Mouse (Mus musculus) forebrain, postnatal 0 days (tissue): Measurements from ENCODE around the gene Rer1. TPM values are rescaled to one million over a fixed set of nuclear protein-coding genes. Genes with fewer than 3 reads are reported as not detected.

Experiments used
- ATAC-seq: fragments of 200-750 bp; cut with Nextera tagmentation; 2 replicates; pipeline ENCODE4 v1.8.0; 2017; ENCODE audit warnings: mild to moderate bottlenecking, moderate library complexity
- DNase-seq: peaks from one replicate; pipeline ENCODE4 v3.0.0-alpha.2; 2015
- H3K27ac ChIP-seq: fragments of 300-500 bp; sonication (generic); 2 replicates; pipeline ENCODE4 v1.5.1; 2014; ENCODE audit warnings: low read depth, mild to moderate bottlenecking, antibody characterized with exemption, low read length, moderate library complexity, mixed read lengths
- H3K27me3 ChIP-seq: fragments of 300-500 bp; sonication (generic); 2 replicates; pipeline ENCODE4 v1.6.1; 2014; ENCODE audit warnings: mild to moderate bottlenecking, low read length, mixed read lengths; ENCODE audit not compliant: insufficient read depth
- H3K36me3 ChIP-seq: fragments of 300-500 bp; sonication (generic); 2 replicates; pipeline ENCODE4 v1.6.1; 2014; ENCODE audit warnings: mild to moderate bottlenecking, moderate library complexity; ENCODE audit not compliant: insufficient read depth
- H3K4me1 ChIP-seq: fragments of 300-500 bp; sonication (generic); 2 replicates; pipeline ENCODE4 v1.6.1; 2014; ENCODE audit warnings: antibody characterized with exemption; ENCODE audit not compliant: insufficient read depth
- H3K4me2 ChIP-seq: fragments of 300-500 bp; sonication (generic); 2 replicates; pipeline ENCODE4 v1.6.1; 2014; ENCODE audit warnings: low read depth, mild to moderate bottlenecking, moderate library complexity
- H3K4me3 ChIP-seq: fragments of 300-500 bp; sonication (generic); 2 replicates; pipeline ENCODE4 v1.5.1; 2014; ENCODE audit warnings: low read depth, low read length, mixed read lengths
- H3K9ac ChIP-seq: fragments of 300-500 bp; sonication (generic); 2 replicates; pipeline ENCODE4 v1.6.1; 2014; ENCODE audit warnings: mild to moderate bottlenecking
- H3K9me3 ChIP-seq: fragments of 300-500 bp; sonication (generic); 2 replicates; pipeline ENCODE4 v1.6.1; 2016; ENCODE audit warnings: low read length
- CTCF ChIP-seq: sonication (generic); IDR thresholded peaks from 2 replicates; pipeline ENCODE4 v1.5.1; 2016; ENCODE audit warnings: antibody characterized with exemption, control low read depth, low read depth
- WGBS: fragments of 180-500 bp; shearing (Covaris S2); extraction: QIAGEN DNeasy Blood & Tissue Kit; methylation state at CpG from one replicate; pipeline ENCODE4 v1.1.7; 2014; 5-methylcytosine and 5-hydroxymethylcytosine counted together
- polyA plus RNA-seq: library from polyadenylated mRNA; unstranded; fragments of >200 nt; fragmentation: Nextera tagmentation; extraction: Ambion mirVana; gene quantifications from 2 replicates; pipeline ENCODE4 v1.2.1, GENCODE M21; 2015
- total RNA-seq: library from RNA; depleted of rRNA; stranded (reverse); fragments of >200 nt; gene quantifications from 2 replicates; pipeline ENCODE4 v1.2.3, GENCODE M21; 2014

The Rer1 gene
- total and polyA plus RNA-seq, 2 experiments from 2014 or later = 92.4 to 136 TPM

GRCm38 (mm10) chr4:155116607-155117006 lies 30.4 kb upstream of the Rer1 start:
- H3K27ac ChIP-seq = no peak overlapping the region
- peaks cover 3% of the 10 kb centered on the region; the same call in 1 of the 2 replicates for H3K4me1 ChIP-seq
- no peak overlapping the region for H3K4me2 ChIP-seq
- DNase-seq = no peak
- no peak for ATAC-seq
- H3K9me3 ChIP-seq = no peaks in the 10 kb centered on the region
- no peak for TF ChIP-seq CTCF
- H3K4me3 ChIP-seq = no peak overlapping the region
- WGBS = 95% methylated on average over 4 of the region's 4 CpGs
- H3K9ac ChIP-seq = no peak overlapping the region
- H3K36me3 ChIP-seq = no peaks in the 10 kb centered on the region
- no peaks in the 10 kb centered on the region for H3K27me3 ChIP-seq

- H3K4me2 ChIP-seq = no peak overlapping the region
- DNase-seq (peak; percentile 59), ATAC-seq (peak; percentile 65)
- 0 out of 2 replicates have a peak overlapping the region, but pooled peaks have one; percentile 18 for H3K9ac ChIP-seq
- no peak overlapping the region for H3K4me3 ChIP-seq
- H3K4me1 ChIP-seq = peaks cover 3% of the 10 kb centered on the region; the same call in 1 of the 2 replicates
- WGBS = 55% methylated on average over 8 of the region's 8 CpGs
- TF ChIP-seq CTCF = no peak
- H3K36me3 ChIP-seq = no peaks in the 10 kb centered on the region
- H3K27me3 ChIP-seq = no peaks in the 10 kb centered on the region
- H3K9me3 ChIP-seq = no peaks in the 10 kb centered on the region
- peak overlapping the region; percentile 70 for H3K27ac ChIP-seq
Measured at GRCm38 (mm10) chr4:155113766-155114410, 27.7 kb upstream of the Rer1 start.

GRCm38 (mm10) chr4:155109471-155109870 lies 23.3 kb upstream of the Rer1 start:
- no peak overlapping the region for H3K4me2 ChIP-seq
- no peak for TF ChIP-seq CTCF
- 73% methylated on average over 5 of the region's 5 CpGs for WGBS
- H3K27ac ChIP-seq = no peak overlapping the region
- no peak overlapping the region for H3K4me3 ChIP-seq
- no peaks in the 10 kb centered on the region for H3K9me3 ChIP-seq
- peaks cover 3% of the 10 kb centered on the region; the same call in 1 of the 2 replicates for H3K4me1 ChIP-seq
- H3K9ac ChIP-seq = no peak overlapping the region
- ATAC-seq = no peak
- no peak for DNase-seq
- H3K36me3 ChIP-seq = no peaks in the 10 kb centered on the region
- H3K27me3 ChIP-seq = no peaks in the 10 kb centered on the region

- H3K9ac ChIP-seq = no peak overlapping the region
- H3K4me1 ChIP-seq = no peaks in the 10 kb centered on the region
- no peak overlapping the region for H3K4me2 ChIP-seq
- H3K9me3 ChIP-seq = no peaks in the 10 kb centered on the region
- WGBS = 92% methylated on average over 4 of the region's 4 CpGs
- H3K4me3 ChIP-seq = no peak overlapping the region
- H3K27me3 ChIP-seq = no peaks in the 10 kb centered on the region
- no peaks in the 10 kb centered on the region for H3K36me3 ChIP-seq
- no peak for TF ChIP-seq CTCF
- DNase-seq (no peak), ATAC-seq (no peak)
- no peak overlapping the region for H3K27ac ChIP-seq
Measured at GRCm38 (mm10) chr4:155107886-155108285, 21.7 kb upstream of the Rer1 start.

GRCm38 (mm10) chr4:155098572-155098971 lies 12.4 kb upstream of the Rer1 start:
- Histone ChIP-seq H3K27ac (no peak overlapping the region), H3K4me2 (no peak overlapping the region), H3K4me1 (no peaks in the 10 kb centered on the region), H3K4me3 (no peak overlapping the region), H3K9ac (no peak overlapping the region), H3K9me3 (no peaks in the 10 kb centered on the region), H3K36me3 (no peaks in the 10 kb centered on the region), H3K27me3 (no peaks in the 10 kb centered on the region)
- ATAC-seq (no peak), DNase-seq (no peak)
- 80% methylated on average over 4 of the region's 4 CpGs for WGBS
- no peak for TF ChIP-seq CTCF

GRCm38 (mm10) chr4:155097452-155097851 lies 11.3 kb upstream of the Rer1 start:
- Histone ChIP-seq H3K36me3 (no peaks in the 10 kb centered on the region), H3K27me3 (no peaks in the 10 kb centered on the region), H3K4me2 (no peak overlapping the region), H3K4me1 (no peaks in the 10 kb centered on the region), H3K27ac (no peak overlapping the region), H3K9me3 (no peaks in the 10 kb centered on the region), H3K9ac (no peak overlapping the region), H3K4me3 (no peak overlapping the region)
- ATAC-seq (no peak), DNase-seq (no peak)
- 85% methylated on average over 6 of the region's 6 CpGs for WGBS
- TF ChIP-seq CTCF = no peak

- 0 out of 2 replicates have a peak, but pooled peaks cover 5% of the 10 kb centered on the region for H3K36me3 ChIP-seq
- WGBS = 90% methylated on average over 8 of the region's 8 CpGs
- H3K27me3 ChIP-seq = no peaks in the 10 kb centered on the region
- H3K4me2 ChIP-seq = no peak overlapping the region
- H3K9me3 ChIP-seq = no peaks in the 10 kb centered on the region
- H3K9ac ChIP-seq = no peak overlapping the region
- no peak for ATAC-seq
- no peak overlapping the region for H3K4me3 ChIP-seq
- TF ChIP-seq CTCF = no peak
- DNase-seq = no peak
- H3K4me1 ChIP-seq = no peaks in the 10 kb centered on the region
- H3K27ac ChIP-seq = no peak overlapping the region
Measured at GRCm38 (mm10) chr4:155095967-155096366, 9.8 kb upstream of the Rer1 start.
